Mouse (Mus musculus): ENCODE results near the gene Luzp1. TPM values are rescaled to one million over a fixed set of nuclear protein-coding genes. Genes with fewer than 3 reads are reported as not detected.
A peak's percentile ranks its signal among the peaks of the same experiment; 100 is the strongest.

The Luzp1 gene
- 91.1 and 99.1 TPM in 2 replicates for polyA plus RNA-seq (2015; fragmentation: Nextera tagmentation; extraction: Ambion mirVana)

- ATAC-seq: peak; percentile 95
- 1% methylated on average over 27 of the region's 36 CpGs for WGBS
- peaks cover 29% of the 10 kb centered on the region for H3K4me1 ChIP-seq
- H3K9me3 ChIP-seq (replicated peaks): no peaks in the 10 kb centered on the region
- H3K4me3 ChIP-seq: peak within 1 kb of the TSS; percentile 86
- H3K27me3 ChIP-seq: peaks cover 8% of the 10 kb centered on the region
- H3K27ac ChIP-seq: peak within 1 kb of the TSS; percentile 96
- H3K4me2 ChIP-seq: peak within 1 kb of the TSS; percentile 69
- H3K9ac ChIP-seq: peak within 1 kb of the TSS; percentile 85
- H3K36me3 ChIP-seq (ENCODE audit: poor library complexity, severe bottlenecking): no peaks in the 10 kb centered on the region
Measured at GRCm38 (mm10) chr4:136469371-136469903, at the start of gene Luzp1. Gene Luzp1 (plus strand): TSS chr4:136469761.

GRCm38 (mm10) chr4:136423224-136423623, 46.3 kb upstream of the Luzp1 start, which contains the start of gene Htr1d:
Gene Htr1d (plus strand): TSS chr4:136423524.
- ATAC-seq: no peak
- Histone ChIP-seq H3K4me1 (peaks cover 18% of the 10 kb centered on the region), H3K4me2 (peak within 1 kb of the TSS; percentile 79), H3K9me3 (replicated peaks) (no peaks in the 10 kb centered on the region), H3K4me3 (peak within 1 kb of the TSS; percentile 45), H3K27me3 (peaks cover 61% of the 10 kb centered on the region), H3K36me3 (ENCODE audit: poor library complexity, severe bottlenecking) (no peaks in the 10 kb centered on the region), H3K9ac (peak within 1 kb of the TSS; percentile 68), H3K27ac (no peak within 1 kb of the TSS)
- 72% methylated on average over 9 of the region's 9 CpGs for WGBS

- Histone ChIP-seq H3K4me1 (peaks cover 12% of the 10 kb centered on the region), H3K4me2 (peak overlapping the region; percentile 79), H3K4me3 (peak overlapping the region; percentile 45), H3K27me3 (peaks cover 58% of the 10 kb centered on the region), H3K36me3 (ENCODE audit: poor library complexity, severe bottlenecking) (no peaks in the 10 kb centered on the region), H3K9me3 (replicated peaks) (no peaks in the 10 kb centered on the region), H3K9ac (peak overlapping the region; percentile 68), H3K27ac (no peak overlapping the region)
- 0 out of 2 replicates have a peak, but pooled peaks have one; percentile 24 for ATAC-seq
- under 1% methylated on average over 50 of the region's 70 CpGs for WGBS
Measured at GRCm38 (mm10) chr4:136424120-136424999, 45.2 kb upstream of the Luzp1 start.

- H3K9me3 ChIP-seq (replicated peaks): no peaks in the 10 kb centered on the region
- peaks cover 12% of the 10 kb centered on the region for H3K4me1 ChIP-seq
- H3K36me3 ChIP-seq (ENCODE audit: poor library complexity, severe bottlenecking): no peaks in the 10 kb centered on the region
- H3K4me2 ChIP-seq: peak overlapping the region; percentile 79
- peaks cover 54% of the 10 kb centered on the region for H3K27me3 ChIP-seq
- peak overlapping the region; percentile 45 for H3K4me3 ChIP-seq
- 3% methylated on average over 15 of the region's 15 CpGs for WGBS
- no peak for ATAC-seq
- peak overlapping the region; percentile 68; the same call in 1 of the 2 replicates for H3K9ac ChIP-seq
- H3K27ac ChIP-seq: no peak overlapping the region
Measured at GRCm38 (mm10) chr4:136425000-136425288, 44.6 kb upstream of the Luzp1 start.

- no peaks in the 10 kb centered on the region for H3K36me3 ChIP-seq (ENCODE audit: poor library complexity, severe bottlenecking)
- no peak overlapping the region for H3K27ac ChIP-seq
- no peak overlapping the region for H3K4me2 ChIP-seq
- peak; percentile 45; the same call in 1 of the 2 replicates for ATAC-seq
- H3K4me3 ChIP-seq: no peak overlapping the region
- H3K27me3 ChIP-seq: peaks cover 6% of the 10 kb centered on the region; the same call in 1 of the 2 replicates
- no peak overlapping the region; the same call in 1 of the 2 replicates for H3K9ac ChIP-seq
- no peaks in the 10 kb centered on the region for H3K9me3 ChIP-seq (replicated peaks)
- peaks cover 14% of the 10 kb centered on the region for H3K4me1 ChIP-seq
- WGBS: 30% methylated on average over 10 of the region's 11 CpGs
Measured at GRCm38 (mm10) chr4:136430609-136431375, 38.8 kb upstream of the Luzp1 start.

GRCm38 (mm10) chr4:136431376-136431693, 38.2 kb upstream of the Luzp1 start:
- H3K27ac ChIP-seq: no peak overlapping the region
- peaks cover 14% of the 10 kb centered on the region for H3K4me1 ChIP-seq
- H3K9me3 ChIP-seq (replicated peaks): no peaks in the 10 kb centered on the region
- 2% methylated on average over 3 of the region's 3 CpGs for WGBS
- no peak overlapping the region for H3K4me3 ChIP-seq
- H3K27me3 ChIP-seq: 0 out of 2 replicates have a peak, but pooled peaks cover under 1% of the 10 kb centered on the region
- H3K36me3 ChIP-seq (ENCODE audit: poor library complexity, severe bottlenecking): no peaks in the 10 kb centered on the region
- no peak overlapping the region for H3K4me2 ChIP-seq
- no peak overlapping the region for H3K9ac ChIP-seq
- 0 out of 2 replicates have a peak, but pooled peaks have one; percentile 16 for ATAC-seq

GRCm38 (mm10) chr4:136434029-136434428, 35.5 kb upstream of the Luzp1 start:
- H3K27ac ChIP-seq: no peak overlapping the region
- H3K9ac ChIP-seq: no peak overlapping the region
- no peaks in the 10 kb centered on the region for H3K9me3 ChIP-seq (replicated peaks)
- no peak overlapping the region for H3K4me2 ChIP-seq
- H3K27me3 ChIP-seq: no peaks in the 10 kb centered on the region
- WGBS: 89% methylated on average over 4 of the region's 4 CpGs
- H3K4me1 ChIP-seq: peaks cover 14% of the 10 kb centered on the region
- no peaks in the 10 kb centered on the region for H3K36me3 ChIP-seq (ENCODE audit: poor library complexity, severe bottlenecking)
- ATAC-seq: no peak
- H3K4me3 ChIP-seq: no peak overlapping the region

GRCm38 (mm10) chr4:136439106-136439505, 30.5 kb upstream of the Luzp1 start:
- no peaks in the 10 kb centered on the region for H3K9me3 ChIP-seq (replicated peaks)
- no peaks in the 10 kb centered on the region for H3K27me3 ChIP-seq
- H3K27ac ChIP-seq: no peak overlapping the region
- H3K9ac ChIP-seq: no peak overlapping the region
- H3K36me3 ChIP-seq (ENCODE audit: poor library complexity, severe bottlenecking): no peaks in the 10 kb centered on the region
- no peaks in the 10 kb centered on the region for H3K4me1 ChIP-seq
- H3K4me3 ChIP-seq: no peak overlapping the region
- 55% methylated on average over 4 of the region's 4 CpGs for WGBS
- no peak overlapping the region for H3K4me2 ChIP-seq
- no peak for ATAC-seq

GRCm38 (mm10) chr4:136441354-136442043, 28.1 kb upstream of the Luzp1 start:
- ATAC-seq: no peak
- Histone ChIP-seq H3K4me2 (no peak overlapping the region), H3K4me3 (no peak overlapping the region), H3K36me3 (ENCODE audit: poor library complexity, severe bottlenecking) (no peaks in the 10 kb centered on the region), H3K27ac (no peak overlapping the region), H3K9me3 (replicated peaks) (no peaks in the 10 kb centered on the region), H3K4me1 (no peaks in the 10 kb centered on the region), H3K9ac (no peak overlapping the region), H3K27me3 (no peaks in the 10 kb centered on the region)
- 70% methylated on average over 15 of the region's 15 CpGs for WGBS

GRCm38 (mm10) chr4:136444561-136444960, 25.0 kb upstream of the Luzp1 start:
- no peaks in the 10 kb centered on the region for H3K27me3 ChIP-seq
- WGBS: 73% methylated on average over 4 of the region's 4 CpGs

GRCm38 (mm10) chr4:136449795-136450194, 19.8 kb upstream of the Luzp1 start:
- WGBS: 87% methylated on average over 5 of the region's 5 CpGs
- H3K36me3 ChIP-seq (ENCODE audit: poor library complexity, severe bottlenecking): no peaks in the 10 kb centered on the region
- no peaks in the 10 kb centered on the region for H3K9me3 ChIP-seq (replicated peaks)
- no peak overlapping the region for H3K9ac ChIP-seq
- no peak overlapping the region for H3K27ac ChIP-seq
- no peaks in the 10 kb centered on the region for H3K27me3 ChIP-seq
- ATAC-seq: no peak
- H3K4me1 ChIP-seq: 0 out of 2 replicates have a peak, but pooled peaks cover under 1% of the 10 kb centered on the region
- H3K4me2 ChIP-seq: no peak overlapping the region
- no peak overlapping the region for H3K4me3 ChIP-seq

More at GRCm38 (mm10) chr4:136444561-136444960, 25.0 kb upstream of the Luzp1 start:
- Histone ChIP-seq H3K4me3 (no peak overlapping the region), H3K4me2 (no peak overlapping the region), H3K27ac (no peak overlapping the region), H3K9ac (no peak overlapping the region), H3K4me1 (no peaks in the 10 kb centered on the region), H3K36me3 (ENCODE audit: poor library complexity, severe bottlenecking) (no peaks in the 10 kb centered on the region), H3K9me3 (replicated peaks) (no peaks in the 10 kb centered on the region)
- ATAC-seq: no peak
